Mouse (Mus musculus) adipocyte (in vitro differentiated cells): ENCODE data around the gene March9.
"Not testable (repeated sequence)": the region's sequence is repeated elsewhere in the genome, so short reads cannot be mapped to it uniquely, and the experiment has no call there.

ENCODE experiments used
- DNase-seq: peaks from one replicate; pipeline ENCODE4 v3.0.0-alpha.2; 2016; ENCODE audit warnings: low spot score

The March9 gene

GRCm38 (mm10) chr10:127079665-127080391 lies 19.8 kb upstream of the March9 start:
- no peak for DNase-seq

GRCm38 (mm10) chr10:127078677-127079575 lies 18.9 kb upstream of the March9 start:
- DNase-seq = no peak

- DNase-seq = no peak
These were observed 18.2 kb upstream of the March9 start for GRCm38 (mm10) chr10:127078001-127078676.

GRCm38 (mm10) chr10:127077515-127077914 lies 17.5 kb upstream of the March9 start:
- DNase-seq = no peak

- no peak for DNase-seq
These were observed 16.1 kb upstream of the March9 start for GRCm38 (mm10) chr10:127076082-127076481.

GRCm38 (mm10) chr10:127075651-127076050 lies 15.7 kb upstream of the March9 start:
- DNase-seq = no peak

GRCm38 (mm10) chr10:127075080-127075479 lies 15.1 kb upstream of the March9 start, which contains the start of gene Agap2:
Gene Agap2, plus strand, starts transcription at chr10:127075284.
- no peak for DNase-seq

GRCm38 (mm10) chr10:127073981-127074380 lies 14.0 kb upstream of the March9 start:
- DNase-seq = peak; percentile 65

- not testable (repeated sequence) for DNase-seq
These were observed 13.0 kb upstream of the March9 start for GRCm38 (mm10) chr10:127072969-127073368.

GRCm38 (mm10) chr10:127072270-127072669 lies 12.3 kb upstream of the March9 start:
- not testable (repeated sequence) for DNase-seq

- DNase-seq = no peak
These were observed 11.2 kb upstream of the March9 start for GRCm38 (mm10) chr10:127071203-127071602.

- peak; percentile 98 for DNase-seq
These were observed 10.5 kb upstream of the March9 start, which contains the start of gene Tspan31 for GRCm38 (mm10) chr10:127070190-127071121. Gene Tspan31, minus strand, starts transcription at chr10:127070264.

GRCm38 (mm10) chr10:127069281-127070189 lies 9.6 kb upstream of the March9 start:
- peak; percentile 38 for DNase-seq

GRCm38 (mm10) chr10:127068360-127069038 lies 8.5 kb upstream of the March9 start:
- DNase-seq = no peak

GRCm38 (mm10) chr10:127066519-127067018 lies 6.6 kb upstream of the March9 start:
- no peak for DNase-seq

GRCm38 (mm10) chr10:127065981-127066380 lies 6.0 kb upstream of the March9 start:
- DNase-seq = no peak

- no peak for DNase-seq
These were observed 4.2 kb upstream of the March9 start for GRCm38 (mm10) chr10:127063913-127064870.

GRCm38 (mm10) chr10:127063239-127063872 lies 3.4 kb upstream of the March9 start, which contains the start of gene Cdk4:
Gene Cdk4, plus strand, starts transcription at chr10:127063534.
- DNase-seq = peak; percentile 98
